Mouse (Mus musculus) thymus, postnatal 36 days (tissue): ENCODE data around the gene Olfr963.
"Not testable (repeated sequence)": the region's sequence is repeated elsewhere in the genome, so short reads cannot be mapped to it uniquely, and the experiment has no call there.

Experiments
- DNase-seq, 2 experiments: peaks; one replicate each; pipeline ENCODE4 v3.0.0; 2022; ENCODE audit warnings: mixed read lengths in 2 of 2

Gene Olfr963

GRCm38 (mm10) chr9:39666905-39667304 is at the start of gene Olfr963:
TSS of gene Olfr963 (plus strand) at chr9:39667205.
- DNase-seq: no peak

GRCm38 (mm10) chr9:39621073-39621472 is 45.9 kb upstream of the Olfr963 start, which contains the start of gene Olfr960:
TSS of gene Olfr960 (plus strand) at chr9:39621373.
- no peak for DNase-seq

GRCm38 (mm10) chr9:39623783-39624182 is 43.2 kb upstream of the Olfr963 start:
- no peak for DNase-seq

GRCm38 (mm10) chr9:39624711-39625110 is 42.3 kb upstream of the Olfr963 start:
- no peak for DNase-seq

GRCm38 (mm10) chr9:39629069-39629468 is 37.9 kb upstream of the Olfr963 start:
- DNase-seq: no peak

- no peak for DNase-seq
Observed at GRCm38 (mm10) chr9:39633913-39634594, 33.0 kb upstream of the Olfr963 start.

- DNase-seq: no peak
Observed at GRCm38 (mm10) chr9:39644785-39645184, 22.2 kb upstream of the Olfr963 start, which contains the start of gene Olfr961. TSS of gene Olfr961 (plus strand) at chr9:39645085.

GRCm38 (mm10) chr9:39647382-39647781 is 19.6 kb upstream of the Olfr963 start:
- DNase-seq: no peak

- DNase-seq: no peak
Observed at GRCm38 (mm10) chr9:39654756-39655396, 12.1 kb upstream of the Olfr963 start.

- DNase-seq: no peak
Observed at GRCm38 (mm10) chr9:39669723-39670122, 2.7 kb downstream of the Olfr963 start.

GRCm38 (mm10) chr9:39674820-39675219 is 7.8 kb downstream of the Olfr963 start:
- DNase-seq: no peak

- DNase-seq: no peak
Observed at GRCm38 (mm10) chr9:39678557-39678956, 11.6 kb downstream of the Olfr963 start.

- no peak for DNase-seq
Observed at GRCm38 (mm10) chr9:39679280-39679679, 12.3 kb downstream of the Olfr963 start.

- DNase-seq: not testable (repeated sequence)
Observed at GRCm38 (mm10) chr9:39701123-39701522, 34.1 kb downstream of the Olfr963 start.

- DNase-seq: no peak
Observed at GRCm38 (mm10) chr9:39707017-39707416, 40.0 kb downstream of the Olfr963 start, which contains the start of gene Olfr149. TSS of gene Olfr149 (minus strand) at chr9:39707117.

GRCm38 (mm10) chr9:39708958-39709357 is 42.0 kb downstream of the Olfr963 start:
- no peak for DNase-seq

GRCm38 (mm10) chr9:39711053-39711452 is 44.0 kb downstream of the Olfr963 start, which contains the start of gene Olfr965:
TSS of gene Olfr965 (plus strand) at chr9:39711353.
- no peak for DNase-seq
